Mouse (Mus musculus): ENCODE measurements around the gene Greb1.

The Greb1 gene

GRCm38 (mm10) chr12:16800259-16800958 lies at the start of gene Greb1:
TSS of gene Greb1 (minus strand) at chr12:16800886.
- peak; percentile 75 for DNase-seq

GRCm38 (mm10) chr12:16849821-16850220 lies 49.1 kb upstream of the Greb1 start:
- DNase-seq = no peak

- no peak for DNase-seq
Observed at GRCm38 (mm10) chr12:16848501-16848900, 47.8 kb upstream of the Greb1 start.

- DNase-seq = no peak
Observed at GRCm38 (mm10) chr12:16847204-16847792, 46.6 kb upstream of the Greb1 start.

GRCm38 (mm10) chr12:16844623-16845592 lies 44.2 kb upstream of the Greb1 start:
- peak; percentile 68 for DNase-seq

GRCm38 (mm10) chr12:16840842-16841782 lies 40.4 kb upstream of the Greb1 start:
- no peak for DNase-seq

- no peak for DNase-seq
Observed at GRCm38 (mm10) chr12:16837766-16838165, 37.1 kb upstream of the Greb1 start.

- no peak for DNase-seq
Observed at GRCm38 (mm10) chr12:16836188-16836587, 35.5 kb upstream of the Greb1 start.

- DNase-seq = no peak
Observed at GRCm38 (mm10) chr12:16834701-16835100, 34.0 kb upstream of the Greb1 start.

GRCm38 (mm10) chr12:16831071-16831470 lies 30.4 kb upstream of the Greb1 start:
- no peak for DNase-seq

- no peak for DNase-seq
Observed at GRCm38 (mm10) chr12:16829785-16830184, 29.1 kb upstream of the Greb1 start.

GRCm38 (mm10) chr12:16828505-16828904 lies 27.8 kb upstream of the Greb1 start:
- DNase-seq = no peak

- DNase-seq = no peak
Observed at GRCm38 (mm10) chr12:16823701-16824100, 23.0 kb upstream of the Greb1 start.

- DNase-seq = no peak
Observed at GRCm38 (mm10) chr12:16822181-16822734, 21.6 kb upstream of the Greb1 start.

- DNase-seq = no peak
Observed at GRCm38 (mm10) chr12:16820761-16821160, 20.1 kb upstream of the Greb1 start.

GRCm38 (mm10) chr12:16818513-16818912 lies 17.8 kb upstream of the Greb1 start:
- DNase-seq = peak; percentile 42

GRCm38 (mm10) chr12:16817147-16817546 lies 16.5 kb upstream of the Greb1 start:
- no peak for DNase-seq

GRCm38 (mm10) chr12:16811477-16811876 lies 10.8 kb upstream of the Greb1 start:
- DNase-seq = no peak

- peak; percentile 92 for DNase-seq
Observed at GRCm38 (mm10) chr12:16810525-16811431, 10.1 kb upstream of the Greb1 start, which contains the start of gene E2f6. TSS of gene E2f6 (plus strand) at chr12:16810963.

- peak; percentile 75 for DNase-seq
Observed at GRCm38 (mm10) chr12:16808045-16808444, 7.4 kb upstream of the Greb1 start.

- peak; percentile 90 for DNase-seq
Observed at GRCm38 (mm10) chr12:16805511-16805910, 4.8 kb upstream of the Greb1 start.

Data from retina, postnatal 1 day (tissue).